Mouse (Mus musculus) stomach, postnatal 0 days (tissue): ENCODE measurements around the gene Pdlim3.

Source experiments
- CTCF ChIP-seq: IDR thresholded peaks from 2 replicates; pipeline ENCODE4 v1.5.1; 2016; ENCODE audit warnings: antibody characterized with exemption, low read depth, mild to moderate bottlenecking, moderate library complexity
- EP300 ChIP-seq: optimal IDR thresholded peaks from 2 replicates; pipeline ENCODE3; 2016; ENCODE audit warnings: antibody characterized with exemption

- TF ChIP-seq CTCF (no peak), EP300 (no peak)
These were observed 16.4 kb downstream of the Pdlim3 start for GRCm38 (mm10) chr8:45901626-45902025.
